Mouse (Mus musculus) CD4-positive, CD25-positive, alpha-beta regulatory T cell (primary cell): Measurements from ENCODE around the gene Lactbl1. TPM values are rescaled to one million over a fixed set of nuclear protein-coding genes. Genes with fewer than 3 reads are reported as not detected.

Source experiments
- polyA plus RNA-seq: library from polyadenylated mRNA; unstranded; fragments of 100-300 nt; shearing (Covaris generic); gene quantifications from one replicate; pipeline ENCODE4 v1.2.1, GENCODE M21; 2017

Gene Lactbl1
- polyA plus RNA-seq, result not detected

DNA sequence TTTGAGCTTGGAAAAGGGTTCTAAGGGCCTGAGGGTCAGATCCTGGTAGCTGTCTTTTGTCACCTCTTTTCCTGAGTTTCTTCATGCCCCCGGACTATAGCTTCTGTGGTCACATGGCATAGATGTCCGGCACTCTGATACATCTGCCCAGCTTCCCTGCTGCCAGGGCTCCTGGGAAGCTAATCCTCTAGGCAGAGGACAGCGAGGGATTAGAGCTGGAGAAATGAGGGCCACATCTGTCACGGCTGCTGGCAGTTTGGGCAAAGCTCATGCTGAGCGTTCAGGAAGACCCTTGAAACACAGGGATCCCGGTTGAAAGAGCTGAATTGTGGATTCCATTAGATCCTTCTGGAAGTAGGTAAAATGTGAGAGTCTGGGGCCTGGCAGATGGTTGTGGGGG is at the start of gene Lactbl1:
Lactbl1 (plus strand) TSS at position 234 of the 400 bp plus-strand sequence.

DNA sequence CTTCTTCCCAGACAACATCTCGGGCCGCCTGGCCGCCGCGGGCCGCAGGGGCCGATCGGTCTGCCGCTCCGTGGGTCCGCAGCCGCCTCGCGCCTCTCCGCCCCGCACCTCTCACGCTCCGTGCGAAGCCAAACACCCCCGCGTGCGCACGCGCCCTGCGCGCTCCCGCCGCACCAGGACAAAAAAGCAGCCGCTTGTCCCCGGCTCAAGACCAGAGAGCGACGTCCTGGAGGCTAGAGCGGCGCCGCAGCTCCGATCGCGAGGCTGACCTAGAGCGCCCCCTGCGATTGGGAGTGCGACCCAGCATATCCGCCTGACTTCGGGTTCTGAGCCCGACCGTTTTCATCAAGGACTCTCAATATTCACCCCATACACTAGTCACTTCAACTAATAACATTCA is 19.9 kb upstream of the Lactbl1 start, which contains the start of gene Kdm1a:
Kdm1a (minus strand) TSS at position 156 of the 400 bp plus-strand sequence.

DNA sequence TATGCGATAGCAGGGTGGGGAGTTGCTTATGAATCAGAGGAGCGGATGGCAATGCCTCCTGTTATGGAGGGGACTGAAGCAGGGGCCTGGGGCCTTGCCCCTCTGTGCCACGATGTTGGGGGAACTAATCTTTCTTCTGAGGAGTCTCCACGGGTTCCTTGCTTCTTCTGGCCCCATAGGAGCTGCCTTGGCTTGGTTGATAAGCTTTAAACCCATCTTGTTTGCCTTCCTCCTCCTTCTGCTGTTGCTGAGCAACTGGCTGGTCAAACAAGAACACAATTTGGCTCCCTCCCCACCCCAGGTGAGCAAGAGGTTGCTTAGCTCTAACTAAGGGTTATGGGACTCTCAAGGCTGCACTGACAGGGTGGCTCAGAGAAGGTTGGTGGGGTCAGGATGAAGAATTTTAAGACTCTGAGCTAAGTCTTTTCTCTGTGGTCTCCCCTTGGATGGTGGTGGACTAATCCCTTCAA is 12.0 kb upstream of the Lactbl1 start, which contains the start of gene Tex46:
Tex46 (plus strand) TSS at position 51 of the 470 bp plus-strand sequence.

Other genes starting within 250 kb of the Lactbl1 start
- gene Htr1d, start 199.1 kb upstream of the Lactbl1 start, polyA plus RNA-seq, result not detected
- 0.50 TPM for gene 6030445D17Rik, start 160.4 kb upstream of the Lactbl1 start, polyA plus RNA-seq
- 6.2 TPM for gene Luzp1, start 152.9 kb upstream of the Lactbl1 start, polyA plus RNA-seq
- 84.4 TPM for gene Kdm1a, start 19.9 kb upstream of the Lactbl1 start, polyA plus RNA-seq
- gene Tex46, start 12.2 kb upstream of the Lactbl1 start, polyA plus RNA-seq, result not detected
- gene Ephb2, start 213.4 kb downstream of the Lactbl1 start, polyA plus RNA-seq, result 0.22 TPM